ENCODE assay signal across 8 mouse cellular contexts in the genomic region with DNA sequence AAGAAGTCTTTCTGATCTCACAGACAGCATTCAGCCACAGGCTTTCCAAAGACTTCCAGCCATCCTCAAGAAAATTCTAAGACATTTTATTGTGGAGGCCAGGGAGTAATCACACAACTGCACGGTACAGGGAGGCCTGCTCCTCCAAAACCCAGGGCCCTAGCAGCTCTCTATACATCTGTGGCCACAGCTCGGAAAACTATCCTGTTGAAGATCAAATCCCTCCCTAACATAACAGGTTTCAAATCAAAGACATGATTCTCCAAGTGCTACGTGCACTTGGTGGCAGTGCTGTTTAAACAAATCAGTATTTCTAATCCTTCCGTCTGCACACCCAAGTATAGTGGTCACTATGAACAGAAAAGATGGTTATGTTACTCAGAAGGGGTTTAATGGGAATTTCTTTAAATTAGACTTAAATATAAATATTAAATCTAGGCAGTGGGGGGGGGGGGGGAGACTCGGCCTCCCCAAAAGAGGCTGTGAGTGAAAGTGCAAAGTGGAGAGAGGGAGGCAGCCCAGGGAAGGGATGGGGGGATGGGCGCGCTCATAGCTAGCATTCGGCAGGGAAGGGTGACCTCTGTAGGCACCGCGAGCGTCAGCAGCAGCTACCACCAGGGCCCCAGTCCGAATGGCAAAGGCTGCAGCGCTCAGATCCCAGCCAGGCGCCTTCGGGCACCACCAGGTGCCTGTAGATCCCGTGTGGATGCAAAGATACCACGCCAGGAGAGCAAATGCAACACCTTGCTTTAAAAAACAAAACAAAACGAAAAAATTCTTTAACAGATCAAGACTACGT. TPM values are rescaled to one million over a fixed set of nuclear protein-coding genes. Genes with fewer than 3 reads are reported as not detected.
DNase-seq lines count a peak whose midpoint lies in the region; ATAC-seq lines count a peak whose summit lies in the region.

No protein-coding gene starts in this region.

- peak overlapping the region; percentile 88 for H3K4me2 ChIP-seq in embryonic facial prominence, embryonic 11.5 days (ENCODE audit: low read depth, low read length)
- peak overlapping the region; percentile 88 for H3K4me2 ChIP-seq in limb, embryonic 12.5 days
- peak overlapping the region; percentile 79 for H3K4me2 ChIP-seq in midbrain, embryonic 13.5 days (replicated peaks)

- 2% methylated on average over 19 of the region's 19 CpGs for WGBS in embryonic facial prominence, embryonic 11.5 days
- 4% methylated on average over 19 of the region's 19 CpGs for WGBS in limb, embryonic 12.5 days
- WGBS in midbrain, embryonic 13.5 days = under 1% methylated on average over 19 of the region's 19 CpGs

- H3K4me1 ChIP-seq in embryonic facial prominence, embryonic 11.5 days (ENCODE audit: control insufficient read depth, insufficient read depth, low read length) = no peaks in the 10 kb centered on the region
- H3K4me1 ChIP-seq in limb, embryonic 12.5 days (replicated peaks) = peaks cover 42% of the 10 kb centered on the region
- H3K4me1 ChIP-seq in midbrain, embryonic 13.5 days (replicated peaks) = peaks cover 56% of the 10 kb centered on the region

- 0 out of 2 replicates have a peak overlapping the region, but pooled peaks have one; percentile 17 for H3K27ac ChIP-seq in embryonic facial prominence, embryonic 11.5 days (replicated peaks; ENCODE audit: low read depth, low read length)
- H3K27ac ChIP-seq in limb, embryonic 12.5 days = peak overlapping the region; percentile 2
- H3K27ac ChIP-seq in midbrain, embryonic 13.5 days = peak overlapping the region; percentile 62

- peak overlapping the region; percentile 93 for H3K4me3 ChIP-seq in embryonic facial prominence, embryonic 11.5 days (ENCODE audit: low read depth, low read length)
- peak overlapping the region; percentile 95 for H3K4me3 ChIP-seq in limb, embryonic 12.5 days (replicated peaks)
- H3K4me3 ChIP-seq in midbrain, embryonic 13.5 days (replicated peaks) = peak overlapping the region; percentile 92

- ATAC-seq in embryonic facial prominence, embryonic 11.5 days (replicated peaks; ENCODE audit: insufficient number of reproducible peaks, low FRiP score, low TSS enrichment, low read depth) = 0 out of 2 replicates have a peak, but pooled peaks have one; percentile 15
- peak; percentile 29; the same call in 1 of the 2 replicates for ATAC-seq in limb, embryonic 12.5 days (ENCODE audit: insufficient number of reproducible peaks, insufficient read depth, low FRiP score, low TSS enrichment, low read depth)
- ATAC-seq in midbrain, embryonic 13.5 days = peak; percentile 34
- ATAC-seq in erythroblast, adult 5-6 weeks (replicated peaks; ENCODE audit: low FRiP score, poor library complexity, severe bottlenecking) = no peak

- H3K9me3 ChIP-seq in embryonic facial prominence, embryonic 11.5 days (replicated peaks; ENCODE audit: control insufficient read depth, low read length) = no peaks in the 10 kb centered on the region
- H3K9me3 ChIP-seq in limb, embryonic 12.5 days = no peaks in the 10 kb centered on the region
- H3K9me3 ChIP-seq in midbrain, embryonic 13.5 days = no peaks in the 10 kb centered on the region

- peak; percentile 86 to 93 for DNase-seq in adrenal gland, postnatal 36 days
- peak; percentile 91 for DNase-seq in embryonic facial prominence, embryonic 11.5 days (ENCODE audit: low spot score)
- peak; percentile 86 for DNase-seq in heart, adult 18-20 months
- peak; percentile 79 for DNase-seq in kidney, adult 18-20 months
- DNase-seq in spleen, postnatal 10 days (ENCODE audit: low spot score in 2 of 2) = peak; percentile 12 to 61

- no peaks in the 10 kb centered on the region for H3K27me3 ChIP-seq in embryonic facial prominence, embryonic 11.5 days (ENCODE audit: control insufficient read depth, insufficient read depth, low read length)
- H3K27me3 ChIP-seq in limb, embryonic 12.5 days = 0 out of 2 replicates have a peak, but pooled peaks cover 3% of the 10 kb centered on the region
- peaks cover 11% of the 10 kb centered on the region for H3K27me3 ChIP-seq in midbrain, embryonic 13.5 days

- H3K36me3 ChIP-seq in embryonic facial prominence, embryonic 11.5 days (replicated peaks; ENCODE audit: control insufficient read depth, insufficient read depth, low read depth, low read length) = no peaks in the 10 kb centered on the region
- H3K36me3 ChIP-seq in limb, embryonic 12.5 days = 0 out of 2 replicates have a peak, but pooled peaks cover under 1% of the 10 kb centered on the region
- H3K36me3 ChIP-seq in midbrain, embryonic 13.5 days = no peaks in the 10 kb centered on the region

- H3K9ac ChIP-seq in embryonic facial prominence, embryonic 11.5 days (replicated peaks; ENCODE audit: low read length) = peak overlapping the region; percentile 95
- H3K9ac ChIP-seq in limb, embryonic 12.5 days (replicated peaks) = peak overlapping the region; percentile 95
- H3K9ac ChIP-seq in midbrain, embryonic 13.5 days (replicated peaks) = peak overlapping the region; percentile 95

RNA-seq across cellular contexts. Expression of gene Efnb2, which starts 2.4 kb away (rescaled TPM):
- total RNA-seq in adrenal gland, postnatal 36 days (2021) = 10 to 100 TPM; 12.5 to 33.4 TPM
- polyA plus RNA-seq in embryonic facial prominence, embryonic 11.5 days (2014; fragmentation: Nextera tagmentation; extraction: Ambion mirVana) = 38.9 and 39.1 TPM in 2 replicates
- total RNA-seq in heart, adult 18-20 months (2021) = 10 to 100 TPM; 12.3 to 13.9 TPM
- polyA plus RNA-seq in limb, embryonic 12.5 days (2016; fragmentation: Nextera tagmentation; extraction: Ambion mirVana) = 32.4 and 38.1 TPM in 2 replicates
- 12.7 and 16.2 TPM in 2 replicates for polyA plus RNA-seq in midbrain, embryonic 13.5 days (2015; fragmentation: Nextera tagmentation; extraction: Ambion mirVana)
- total RNA-seq in erythroblast, adult 5-6 weeks (2015; ENCODE audit: low replicate concordance) = not detected in 2 replicates
- total RNA-seq in erythroblast, adult 5-6 weeks (2017; ENCODE audit: low replicate concordance) = not detected in 2 replicates

RNA-seq across cellular contexts. Expression of gene Arglu1, which starts 31.7 kb away (rescaled TPM):
- total RNA-seq in adrenal gland, postnatal 36 days (2021) = 10 to 100 TPM; 56.7 to 67.4 TPM
- polyA plus RNA-seq in embryonic facial prominence, embryonic 11.5 days (2014; fragmentation: Nextera tagmentation; extraction: Ambion mirVana) = 148 and 156 TPM in 2 replicates
- 10 to 100 TPM; 21.2 to 32.0 TPM for total RNA-seq in heart, adult 18-20 months (2021)
- 211 and 212 TPM in 2 replicates for polyA plus RNA-seq in limb, embryonic 12.5 days (2016; fragmentation: Nextera tagmentation; extraction: Ambion mirVana)
- polyA plus RNA-seq in midbrain, embryonic 13.5 days (2015; fragmentation: Nextera tagmentation; extraction: Ambion mirVana) = 191 and 193 TPM in 2 replicates
- 24.6 and 28.0 TPM in 2 replicates for total RNA-seq in erythroblast, adult 5-6 weeks (2015; ENCODE audit: low replicate concordance)
- total RNA-seq in erythroblast, adult 5-6 weeks (2017; ENCODE audit: low replicate concordance) = 39.0 and 59.4 TPM in 2 replicates

Comparison
In these comparisons a context has a peak if more than half of its experiments do, and no peak if none do; other contexts are left out.
1. DNase-seq: peak in every context shown above with its lines; median percentile 91 in embryonic facial prominence, embryonic 11.5 days; 90 in adrenal gland, postnatal 36 days; 86 in heart, adult 18-20 months; 79 in kidney, adult 18-20 months; 36 in spleen, postnatal 10 days.
2. H3K27ac ChIP-seq: peak in every context shown above with its lines; median percentile 62 in midbrain, embryonic 13.5 days; 17 in embryonic facial prominence, embryonic 11.5 days; 2 in limb, embryonic 12.5 days.
3. RNA of gene Efnb2, which starts 2.4 kb away (total RNA-seq): 12.5 to 33.4 TPM in adrenal gland, postnatal 36 days and 12.3 to 13.9 TPM in heart, adult 18-20 months; not detected in erythroblast, adult 5-6 weeks; every median in the first group is over 10 times any median in the second.
4. Peak in every context shown above with its lines, with median percentiles within 50 percentile points of each other: H3K4me2 ChIP-seq, H3K4me3 ChIP-seq and H3K9ac ChIP-seq.